Mouse (Mus musculus) myocyte (in vitro differentiated cells): ENCODE results near the gene Lpar3.

ENCODE experiments used
- MAX ChIP-seq: IDR thresholded peaks from one replicate; pipeline ENCODE4 v1.6.1; 2011; ENCODE audit warnings: low read depth, mild to moderate bottlenecking, control low read depth
- MYOD1 ChIP-seq, 3 experiments: IDR thresholded peaks; one replicate each; pipeline ENCODE4 v1.6.1; 2011; ENCODE audit warnings: control low read depth in 2 of 3, low read depth in 2 of 3, mild to moderate bottlenecking in 2 of 3, moderate library complexity in 1 of 3; ENCODE audit not compliant: insufficient read length in 2 of 3, control insufficient read depth in 1 of 3
- MYOG ChIP-seq, 3 experiments: IDR thresholded peaks; one replicate each; pipeline ENCODE4 v1.6.1; 2011; ENCODE audit warnings: control low read depth in 2 of 3, low read depth in 2 of 3, mild to moderate bottlenecking in 2 of 3; ENCODE audit not compliant: insufficient read length in 2 of 3, control insufficient read depth in 1 of 3, insufficient read depth in 1 of 3
- POLR2A ChIP-seq: IDR thresholded peaks from one replicate; pipeline ENCODE4 v1.6.1; 2011; ENCODE audit warnings: low read depth, mild to moderate bottlenecking, control low read depth, moderate library complexity; ENCODE audit not compliant: insufficient read length
- POLR2AphosphoS2 ChIP-seq: IDR thresholded peaks from one replicate; pipeline ENCODE4 v1.6.1; 2011; ENCODE audit warnings: low read depth, control low read depth; ENCODE audit not compliant: insufficient read length
- TCF12 ChIP-seq: IDR thresholded peaks from one replicate; pipeline ENCODE4 v1.6.1; 2011; ENCODE audit warnings: mild to moderate bottlenecking, control low read depth; ENCODE audit not compliant: poor library complexity, insufficient read depth, severe bottlenecking
- USF1 ChIP-seq: IDR thresholded peaks from one replicate; pipeline ENCODE4 v1.6.1; 2011; ENCODE audit warnings: low read depth, mild to moderate bottlenecking, control low read depth, moderate library complexity

- no peak for TF ChIP-seq TCF12
- no peak for TF ChIP-seq POLR2A
- TF ChIP-seq POLR2AphosphoS2: no peak
- no peak for TF ChIP-seq USF1
- TF ChIP-seq MAX: no peak
- TF ChIP-seq MYOD1 (IDR thresholded peaks at IDR 0.05; ENCODE audit: control insufficient read depth in 1 of 3, insufficient read length in 2 of 3, low read depth in 2 of 3): no peak
- TF ChIP-seq MYOG (IDR thresholded peaks at IDR 0.05; ENCODE audit: control insufficient read depth in 1 of 3, insufficient read depth in 1 of 3, insufficient read length in 2 of 3, low read depth in 2 of 3): no peak
These were observed 4.4 kb downstream of the Lpar3 start for GRCm38 (mm10) chr3:146225061-146225761.
